16 mouse cellular contexts compared by ENCODE assay signal in the genomic region with DNA sequence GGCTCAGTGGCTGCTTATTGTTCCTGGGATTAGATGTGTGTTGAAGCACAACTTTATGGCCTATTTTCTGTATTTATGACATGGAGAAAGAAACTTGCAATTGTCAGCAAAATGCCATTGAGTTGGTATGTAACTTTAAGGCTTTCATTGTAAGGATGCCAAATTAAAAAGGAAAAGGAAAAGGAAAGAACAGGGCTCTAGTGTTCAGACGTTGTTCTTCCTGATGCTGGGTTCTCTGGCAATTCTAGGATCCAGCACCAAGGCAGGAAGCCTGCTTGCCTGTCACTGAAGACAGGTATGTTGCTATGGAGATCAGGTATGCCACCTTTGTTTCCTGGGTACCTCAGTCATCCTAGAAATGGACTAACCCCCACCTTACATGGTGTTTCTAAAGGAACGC. TPM values are rescaled to one million over a fixed set of nuclear protein-coding genes. Genes with fewer than 3 reads are reported as not detected.
A peak's percentile ranks its signal among the peaks of the same experiment; 100 is the strongest.
DNase-seq lines count a peak whose midpoint lies in the region; ATAC-seq and TF ChIP-seq lines count a peak whose summit lies in the region.
"Had no signal": no experiment of that assay in that cellular context is flagged by ENCODE, and none has a peak within 500 bp of the region (broad histone marks: within the 10 kb centered on the region; RNA-seq: fewer than 3 reads in every experiment).

No protein-coding gene starts in this region.

- H3K4me1 ChIP-seq in forebrain, embryonic 12.5 days = peaks cover 47% of the 10 kb centered on the region
- H3K4me1 ChIP-seq in forebrain, embryonic 16.5 days (replicated peaks; ENCODE audit: control insufficient read depth, insufficient read depth, low read length) = peaks cover 11% of the 10 kb centered on the region
- H3K4me1 ChIP-seq in kidney, embryonic 16.5 days (ENCODE audit: insufficient read depth, low read length) = peaks cover 32% of the 10 kb centered on the region
- H3K4me1 ChIP-seq in kidney, embryonic 14.5 days (ENCODE audit: control insufficient read depth, insufficient read depth, low read length) = peaks cover 14% of the 10 kb centered on the region; the same call in 1 of the 2 replicates
- peaks cover 28% of the 10 kb centered on the region; the same call in 1 of the 2 replicates for H3K4me1 ChIP-seq in lung, postnatal 0 days (ENCODE audit: insufficient read depth, low read depth, low read length)
- peaks cover 45% of the 10 kb centered on the region for H3K4me1 ChIP-seq in lung, adult 2 months (ENCODE audit: control insufficient read depth, insufficient read depth, low read length)
- H3K4me1 ChIP-seq in midbrain, postnatal 0 days (ENCODE audit: insufficient read depth, low read length) = 0 out of 2 replicates have a peak, but pooled peaks cover 5% of the 10 kb centered on the region

- no peak for TF ChIP-seq POLR2A in lung, adult 2 months (IDR thresholded peaks at IDR 0.05; ENCODE audit: borderline replicate concordance, extremely low read depth, low read depth, low read length)

- no peak overlapping the region for H3K4me3 ChIP-seq in forebrain, embryonic 12.5 days (replicated peaks)
- no peak overlapping the region for H3K4me3 ChIP-seq in forebrain, embryonic 16.5 days (replicated peaks; ENCODE audit: low read length)
- no peak overlapping the region for H3K4me3 ChIP-seq in kidney, embryonic 16.5 days (ENCODE audit: low read length)
- H3K4me3 ChIP-seq in kidney, embryonic 14.5 days (ENCODE audit: low read length) = no peak overlapping the region
- no peak overlapping the region for H3K4me3 ChIP-seq in lung, postnatal 0 days (ENCODE audit: low read depth, low read length)
- H3K4me3 ChIP-seq in lung, adult 2 months (replicated peaks; ENCODE audit: extremely low read depth, low read depth, low read length) = no peak overlapping the region
- no peak overlapping the region for H3K4me3 ChIP-seq in midbrain, postnatal 0 days (ENCODE audit: low read depth, low read length)
- H3K4me3 ChIP-seq: left cerebral cortex, adult 2 months; limb, embryonic 13.5 days; neural tube, embryonic 12.5 days had no signal

- H3K9ac ChIP-seq in forebrain, embryonic 12.5 days = no peak overlapping the region
- H3K9ac ChIP-seq in forebrain, embryonic 16.5 days (replicated peaks; ENCODE audit: low read depth, low read length) = no peak overlapping the region
- no peak overlapping the region for H3K9ac ChIP-seq in kidney, embryonic 16.5 days (replicated peaks; ENCODE audit: low read length)
- no peak overlapping the region for H3K9ac ChIP-seq in kidney, embryonic 14.5 days (ENCODE audit: low read depth, low read length)
- H3K9ac ChIP-seq in lung, postnatal 0 days (replicated peaks; ENCODE audit: low read depth) = 0 out of 2 replicates have a peak overlapping the region, but pooled peaks have one; percentile 6
- H3K9ac ChIP-seq in midbrain, postnatal 0 days (replicated peaks; ENCODE audit: low read length, poor library complexity, severe bottlenecking) = no peak overlapping the region
- H3K9ac ChIP-seq: limb, embryonic 13.5 days; neural tube, embryonic 12.5 days had no signal

- H3K27ac ChIP-seq in forebrain, embryonic 12.5 days = 0 out of 2 replicates have a peak overlapping the region, but pooled peaks have one; percentile 19
- H3K27ac ChIP-seq in forebrain, embryonic 16.5 days (ENCODE audit: low read length) = no peak overlapping the region
- H3K27ac ChIP-seq in kidney, embryonic 16.5 days (ENCODE audit: low read length) = peak overlapping the region; percentile 69
- no peak overlapping the region for H3K27ac ChIP-seq in kidney, embryonic 14.5 days (ENCODE audit: low read depth, low read length)
- H3K27ac ChIP-seq in lung, postnatal 0 days (ENCODE audit: low read length) = peak overlapping the region; percentile 47; the same call in 1 of the 2 replicates
- H3K27ac ChIP-seq in midbrain, postnatal 0 days (ENCODE audit: low read depth, low read length) = no peak overlapping the region
- H3K27ac ChIP-seq: hindbrain, postnatal 0 days; left cerebral cortex, adult 2 months; limb, embryonic 13.5 days; neural tube, embryonic 12.5 days had no signal

- no peak overlapping the region for H3K4me2 ChIP-seq in forebrain, embryonic 12.5 days
- H3K4me2 ChIP-seq in forebrain, embryonic 16.5 days (ENCODE audit: low read length) = no peak overlapping the region
- no peak overlapping the region for H3K4me2 ChIP-seq in kidney, embryonic 16.5 days (replicated peaks; ENCODE audit: low read depth, low read length)
- H3K4me2 ChIP-seq in kidney, embryonic 14.5 days (replicated peaks; ENCODE audit: low read depth, low read length) = no peak overlapping the region
- H3K4me2 ChIP-seq in lung, postnatal 0 days (replicated peaks; ENCODE audit: low read depth, low read length) = 0 out of 2 replicates have a peak overlapping the region, but pooled peaks have one; percentile 11
- H3K4me2 ChIP-seq in midbrain, postnatal 0 days (ENCODE audit: low read depth, low read length, poor library complexity, severe bottlenecking) = no peak overlapping the region
- H3K4me2 ChIP-seq: limb, embryonic 13.5 days; neural tube, embryonic 12.5 days had no signal

- no peaks in the 10 kb centered on the region for H3K27me3 ChIP-seq in forebrain, embryonic 12.5 days
- H3K27me3 ChIP-seq in forebrain, embryonic 16.5 days (replicated peaks; ENCODE audit: control insufficient read depth, insufficient read depth, low read length) = no peaks in the 10 kb centered on the region
- no peaks in the 10 kb centered on the region for H3K27me3 ChIP-seq in kidney, embryonic 16.5 days (ENCODE audit: insufficient read depth, low read length)
- no peaks in the 10 kb centered on the region for H3K27me3 ChIP-seq in kidney, embryonic 14.5 days (ENCODE audit: control insufficient read depth, insufficient read depth, low read length)
- no peaks in the 10 kb centered on the region for H3K27me3 ChIP-seq in lung, postnatal 0 days (replicated peaks; ENCODE audit: insufficient read depth, low read length)
- H3K27me3 ChIP-seq in midbrain, postnatal 0 days (ENCODE audit: insufficient read depth, low read length) = no peaks in the 10 kb centered on the region
- H3K27me3 ChIP-seq: limb, embryonic 13.5 days; megakaryocyte, embryonic 14.5 days; neural tube, embryonic 12.5 days had no signal

- no peaks in the 10 kb centered on the region for H3K36me3 ChIP-seq in forebrain, embryonic 12.5 days (replicated peaks)
- no peaks in the 10 kb centered on the region for H3K36me3 ChIP-seq in forebrain, embryonic 16.5 days (ENCODE audit: control insufficient read depth, insufficient read depth)
- no peaks in the 10 kb centered on the region for H3K36me3 ChIP-seq in kidney, embryonic 16.5 days (ENCODE audit: insufficient read depth, low read length)
- no peaks in the 10 kb centered on the region for H3K36me3 ChIP-seq in kidney, embryonic 14.5 days (ENCODE audit: control insufficient read depth, insufficient read depth, low read length)
- H3K36me3 ChIP-seq in lung, postnatal 0 days (ENCODE audit: insufficient read depth, low read length) = no peaks in the 10 kb centered on the region
- H3K36me3 ChIP-seq in midbrain, postnatal 0 days (ENCODE audit: insufficient read depth, low read length) = no peaks in the 10 kb centered on the region
- H3K36me3 ChIP-seq: limb, embryonic 13.5 days; neural tube, embryonic 12.5 days had no signal

- TF ChIP-seq EP300 in lung, postnatal 0 days (IDR thresholded peaks at IDR 0.05) = peak; percentile 30; the same call in 1 of the 2 replicates

- ATAC-seq in forebrain, embryonic 12.5 days (ENCODE audit: low FRiP score) = no peak
- no peak for ATAC-seq in forebrain, embryonic 16.5 days
- no peak for ATAC-seq in kidney, embryonic 16.5 days (ENCODE audit: low FRiP score, low TSS enrichment)
- no peak for ATAC-seq in kidney, embryonic 14.5 days (ENCODE audit: low FRiP score, low TSS enrichment)
- no peak for ATAC-seq in lung, postnatal 0 days
- ATAC-seq in midbrain, postnatal 0 days (ENCODE audit: low FRiP score) = 0 out of 2 replicates have a peak, but pooled peaks have one; percentile 28

- 75% methylated on average over 2 of the region's 2 CpGs for WGBS in forebrain, embryonic 12.5 days
- 51% methylated on average over 2 of the region's 2 CpGs for WGBS in forebrain, embryonic 16.5 days
- WGBS in kidney, embryonic 16.5 days = 56% methylated on average over 2 of the region's 2 CpGs
- 67% methylated on average over 2 of the region's 2 CpGs for WGBS in kidney, embryonic 14.5 days
- 29% methylated on average over 2 of the region's 2 CpGs for WGBS in lung, postnatal 0 days
- WGBS in lung, adult 2 months = 29% methylated on average over 2 of the region's 2 CpGs
- 32% methylated on average over 2 of the region's 2 CpGs for WGBS in midbrain, postnatal 0 days

- no peak for TF ChIP-seq CTCF in lung, postnatal 0 days (IDR thresholded peaks at IDR 0.05)
- TF ChIP-seq CTCF in lung, adult 2 months (IDR thresholded peaks at IDR 0.05; ENCODE audit: insufficient read depth, low read length) = no peak
- no peak for TF ChIP-seq CTCF in midbrain, postnatal 0 days (IDR thresholded peaks at IDR 0.05)

- DNase-seq in lung, postnatal 0 days (ENCODE audit: low spot score) = peak; percentile 48
- DNase-seq in lung, adult 2 months = no peak
- DNase-seq in midbrain, postnatal 0 days (ENCODE audit: low spot score) = no peak
- DNase-seq in yolk sac, embryonic 10.5 days (ENCODE audit: low spot score) = no peak
- DNase-seq: gastrocnemius, postnatal 36 days; retina, postnatal 1 day; thymus, postnatal 25 days had no signal

- no peaks in the 10 kb centered on the region for H3K9me3 ChIP-seq in forebrain, embryonic 12.5 days
- no peaks in the 10 kb centered on the region for H3K9me3 ChIP-seq in forebrain, embryonic 16.5 days (ENCODE audit: control insufficient read depth, low read length)
- H3K9me3 ChIP-seq in kidney, embryonic 16.5 days (ENCODE audit: low read length) = no peaks in the 10 kb centered on the region
- H3K9me3 ChIP-seq in kidney, embryonic 14.5 days (ENCODE audit: control insufficient read depth, low read length) = no peaks in the 10 kb centered on the region
- no peaks in the 10 kb centered on the region for H3K9me3 ChIP-seq in lung, postnatal 0 days (ENCODE audit: low read length)
- no peaks in the 10 kb centered on the region for H3K9me3 ChIP-seq in midbrain, postnatal 0 days (ENCODE audit: low read length)
- H3K9me3 ChIP-seq: limb, embryonic 13.5 days; megakaryocyte, embryonic 14.5 days; neural tube, embryonic 12.5 days had no signal

RNA-seq across cellular contexts. Expression of gene Hpcal1, which starts 11.1 kb away (rescaled TPM):
- polyA plus RNA-seq in forebrain, embryonic 12.5 days (2016; fragmentation: Nextera tagmentation; extraction: Ambion mirVana) = 36.6 and 41.3 TPM in 2 replicates
- polyA plus RNA-seq in forebrain, embryonic 16.5 days (2015; fragmentation: Nextera tagmentation; extraction: Ambion mirVana) = 34.6 and 47.1 TPM in 2 replicates
- polyA plus RNA-seq in kidney, embryonic 16.5 days (2015; fragmentation: Nextera tagmentation; extraction: Ambion mirVana) = 59.3 and 62.0 TPM in 2 replicates
- polyA plus RNA-seq in kidney, embryonic 14.5 days (2014; fragmentation: Nextera tagmentation; extraction: Ambion mirVana) = 44.8 and 58.1 TPM in 2 replicates
- 127 and 145 TPM in 2 replicates for polyA plus RNA-seq in lung, postnatal 0 days (2015; fragmentation: Nextera tagmentation; extraction: Ambion mirVana)
- polyA plus RNA-seq in lung, adult 2 months (2012; rRNA removed) = 188 and 222 TPM in 2 replicates
- 75.0 and 94.0 TPM in 2 replicates for total RNA-seq in midbrain, postnatal 0 days (2014; rRNA removed)
- polyA plus RNA-seq in midbrain, postnatal 0 days (2015; fragmentation: Nextera tagmentation; extraction: Ambion mirVana) = 139 and 149 TPM in 2 replicates

Comparison
In these comparisons a context has a peak if more than half of its experiments do, and no peak if none do; other contexts are left out.
1. H3K27ac ChIP-seq: peak in forebrain, embryonic 12.5 days (single experiment), kidney, embryonic 16.5 days (single experiment) and lung, postnatal 0 days (single experiment); none in forebrain, embryonic 16.5 days (single experiment), kidney, embryonic 14.5 days (single experiment) and midbrain, postnatal 0 days (single experiment).